Mouse (Mus musculus) bone marrow, adult 2 months (tissue): ENCODE data around the gene Mrgbp.

Experiments
- CTCF ChIP-seq: fragments of 200-500 bp; IDR thresholded peaks from 2 replicates; pipeline ENCODE4 v1.5.1; 2011; ENCODE audit warnings: low read length, control low read depth; ENCODE audit not compliant: control insufficient read depth, insufficient read depth
- POLR2A ChIP-seq: fragments of 200-500 bp; IDR thresholded peaks from 2 replicates; pipeline ENCODE4 v1.6.1; 2011; ENCODE audit warnings: low read depth, mild to moderate bottlenecking, control low read depth, low read length, borderline replicate concordance; ENCODE audit not compliant: control insufficient read depth

GRCm38 (mm10) chr2:180610283-180610682, 29.2 kb downstream of the Mrgbp start:
- no peak for TF ChIP-seq CTCF
- no peak for TF ChIP-seq POLR2A
